11 mouse cellular contexts compared by ENCODE assay signal in the genomic region with DNA sequence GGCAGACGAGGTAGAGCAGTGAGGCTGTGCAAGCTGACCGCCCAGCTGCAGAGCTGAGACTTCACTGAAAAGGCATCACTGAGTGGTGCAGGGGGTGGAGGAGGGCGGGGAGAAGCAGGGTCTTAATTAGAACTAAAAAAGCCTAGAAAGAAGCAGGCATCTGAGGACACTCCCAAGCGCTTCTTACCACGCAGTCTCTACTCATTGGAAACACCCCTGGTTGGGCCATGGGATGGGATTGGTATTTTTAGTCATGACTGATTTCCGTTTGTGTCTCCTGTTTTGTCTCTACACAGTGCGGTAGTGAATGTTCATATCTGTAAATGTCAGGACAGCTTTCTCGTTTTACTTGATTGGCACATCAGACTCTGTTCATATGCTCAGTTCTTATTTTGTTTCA. TPM values are rescaled to one million over a fixed set of nuclear protein-coding genes. Genes with fewer than 3 reads are reported as not detected.
A peak's percentile ranks its signal among the peaks of the same experiment; 100 is the strongest.
DNase-seq lines count a peak whose midpoint lies in the region; ATAC-seq and TF ChIP-seq lines count a peak whose summit lies in the region.
"Had no signal": no experiment of that assay in that cellular context is flagged by ENCODE, and none has a peak within 500 bp of the region (broad histone marks: within the 10 kb centered on the region; RNA-seq: fewer than 3 reads in every experiment).

No protein-coding gene starts in this region.

- H3K4me3 ChIP-seq in heart, embryonic 16.5 days (ENCODE audit: low read length): no peak overlapping the region
- no peak overlapping the region for H3K4me3 ChIP-seq in midbrain, embryonic 10.5 days
- H3K4me3 ChIP-seq in midbrain, embryonic 15.5 days: no peak overlapping the region
- no peak overlapping the region for H3K4me3 ChIP-seq in forebrain, embryonic 16.5 days (replicated peaks; ENCODE audit: low read length)
- H3K4me3 ChIP-seq in cerebellum, adult 2 months (replicated peaks; ENCODE audit: insufficient read depth, low read depth, low read length): no peak overlapping the region

- peaks cover 21% of the 10 kb centered on the region for H3K4me1 ChIP-seq in heart, embryonic 16.5 days (ENCODE audit: control insufficient read depth, insufficient read depth, low read length)
- peaks cover 54% of the 10 kb centered on the region for H3K4me1 ChIP-seq in midbrain, embryonic 10.5 days
- H3K4me1 ChIP-seq in midbrain, embryonic 15.5 days: peaks cover 31% of the 10 kb centered on the region
- H3K4me1 ChIP-seq in forebrain, embryonic 16.5 days (replicated peaks; ENCODE audit: control insufficient read depth, insufficient read depth, low read length): peaks cover 38% of the 10 kb centered on the region
- H3K4me1 ChIP-seq in cerebellum, adult 2 months (ENCODE audit: control insufficient read depth, insufficient read depth, low read length): peaks cover 6% of the 10 kb centered on the region

- no peak for DNase-seq in heart, postnatal 25 days (ENCODE audit: low spot score)
- DNase-seq in midbrain, embryonic 10.5 days (ENCODE audit: low spot score): no peak
- peak; percentile 34 for DNase-seq in right cerebral cortex, postnatal 25 days
- DNase-seq in urinary bladder, postnatal 10 days (ENCODE audit: low spot score): no peak
- DNase-seq in cerebellum, adult 2 months: no peak

- H3K36me3 ChIP-seq in heart, embryonic 16.5 days (ENCODE audit: control insufficient read depth, insufficient read depth): no peaks in the 10 kb centered on the region
- H3K36me3 ChIP-seq in midbrain, embryonic 10.5 days: peaks cover 10% of the 10 kb centered on the region
- H3K36me3 ChIP-seq in midbrain, embryonic 15.5 days (replicated peaks): no peaks in the 10 kb centered on the region
- H3K36me3 ChIP-seq in forebrain, embryonic 16.5 days (ENCODE audit: control insufficient read depth, insufficient read depth): 0 out of 2 replicates have a peak, but pooled peaks cover 2% of the 10 kb centered on the region

- peak; percentile 42; the same call in 1 of the 2 replicates for ATAC-seq in heart, embryonic 16.5 days (replicated peaks; ENCODE audit: extremely low read depth, insufficient read depth, low FRiP score)
- ATAC-seq in midbrain, embryonic 15.5 days (replicated peaks): no peak
- peak; percentile 27; the same call in 1 of the 2 replicates for ATAC-seq in forebrain, embryonic 16.5 days
- ATAC-seq: hindbrain, embryonic 16.5 days had no signal

- intact Hi-C loops in heart, postnatal 25 days (cut with DNase I): no loop called here

- H3K27ac ChIP-seq in heart, embryonic 16.5 days (ENCODE audit: low read length): peak overlapping the region; percentile 38; the same call in 1 of the 2 replicates
- 0 out of 2 replicates have a peak overlapping the region, but pooled peaks have one; percentile 4 for H3K27ac ChIP-seq in midbrain, embryonic 10.5 days (replicated peaks)
- H3K27ac ChIP-seq in midbrain, embryonic 15.5 days: no peak overlapping the region
- H3K27ac ChIP-seq in forebrain, embryonic 16.5 days (ENCODE audit: low read length): no peak overlapping the region
- no peak overlapping the region for H3K27ac ChIP-seq in cerebellum, adult 2 months (ENCODE audit: insufficient read depth, low read length)
- H3K27ac ChIP-seq: kidney, postnatal 0 days; macrophage had no signal

- no peaks in the 10 kb centered on the region for H3K9me3 ChIP-seq in heart, embryonic 16.5 days (replicated peaks; ENCODE audit: control insufficient read depth, low read length)
- no peaks in the 10 kb centered on the region for H3K9me3 ChIP-seq in midbrain, embryonic 10.5 days (replicated peaks)
- no peaks in the 10 kb centered on the region for H3K9me3 ChIP-seq in midbrain, embryonic 15.5 days
- no peaks in the 10 kb centered on the region for H3K9me3 ChIP-seq in forebrain, embryonic 16.5 days (ENCODE audit: control insufficient read depth, low read length)

- H3K27me3 ChIP-seq in heart, embryonic 16.5 days (ENCODE audit: control insufficient read depth, insufficient read depth, low read length): no peaks in the 10 kb centered on the region
- no peaks in the 10 kb centered on the region for H3K27me3 ChIP-seq in midbrain, embryonic 10.5 days (ENCODE audit: low read depth, poor library complexity, severe bottlenecking)
- H3K27me3 ChIP-seq in midbrain, embryonic 15.5 days (replicated peaks): no peaks in the 10 kb centered on the region
- no peaks in the 10 kb centered on the region for H3K27me3 ChIP-seq in forebrain, embryonic 16.5 days (replicated peaks; ENCODE audit: control insufficient read depth, insufficient read depth, low read length)
- no peaks in the 10 kb centered on the region for H3K27me3 ChIP-seq in cerebellum, adult 2 months (ENCODE audit: control insufficient read depth, insufficient read depth, low read length)

- 47% methylated on average over 8 of the region's 8 CpGs for WGBS in heart, embryonic 16.5 days
- WGBS in midbrain, embryonic 10.5 days: 64% methylated on average over 8 of the region's 8 CpGs
- 50% methylated on average over 8 of the region's 8 CpGs for WGBS in midbrain, embryonic 15.5 days
- 29% methylated on average over 8 of the region's 8 CpGs for WGBS in forebrain, embryonic 16.5 days
- 64% methylated on average over 8 of the region's 8 CpGs for WGBS in cerebellum, adult 2 months

- TF ChIP-seq CTCF in cerebellum, adult 2 months (IDR thresholded peaks at IDR 0.05; ENCODE audit: borderline replicate concordance, insufficient read depth, low read depth, low read length): no peak

- H3K4me2 ChIP-seq in heart, embryonic 16.5 days (ENCODE audit: low read depth, low read length): 0 out of 2 replicates have a peak overlapping the region, but pooled peaks have one; percentile 6
- no peak overlapping the region for H3K4me2 ChIP-seq in midbrain, embryonic 15.5 days
- no peak overlapping the region for H3K4me2 ChIP-seq in forebrain, embryonic 16.5 days (ENCODE audit: low read length)

- H3K9ac ChIP-seq in heart, embryonic 16.5 days (ENCODE audit: low read length): no peak overlapping the region; the same call in 1 of the 2 replicates
- no peak overlapping the region for H3K9ac ChIP-seq in midbrain, embryonic 15.5 days
- no peak overlapping the region for H3K9ac ChIP-seq in forebrain, embryonic 16.5 days (replicated peaks; ENCODE audit: low read depth, low read length)

- no peak for TF ChIP-seq POLR2A in cerebellum, adult 2 months (IDR thresholded peaks at IDR 0.05; ENCODE audit: borderline replicate concordance, insufficient read depth, low read length)

RNA-seq across cellular contexts. Expression of a gene that starts 46.8 kb away (rescaled TPM):
- 25.8 and 31.0 TPM in 2 replicates for polyA plus RNA-seq in heart, embryonic 16.5 days (2015; fragmentation: Nextera tagmentation; extraction: Ambion mirVana)
- total RNA-seq in heart, postnatal 25 days (2021): 10 to 100 TPM; 50.8 to 51.7 TPM
- polyA plus RNA-seq in midbrain, embryonic 10.5 days (2016; fragmentation: Nextera tagmentation; extraction: Ambion mirVana): 57.7 and 75.0 TPM in 2 replicates
- polyA plus RNA-seq in midbrain, embryonic 15.5 days (2015; fragmentation: Nextera tagmentation; extraction: Ambion mirVana): 291 and 297 TPM in 2 replicates
- 196 and 218 TPM in 2 replicates for polyA plus RNA-seq in forebrain, embryonic 16.5 days (2015; fragmentation: Nextera tagmentation; extraction: Ambion mirVana)
- 110 and 118 TPM in 2 replicates for polyA plus RNA-seq in cerebellum, adult 2 months (2012; rRNA removed)

Comparison
In these comparisons a context has a peak if more than half of its experiments do, and no peak if none do; other contexts are left out.
1. H3K27ac ChIP-seq: peak in heart, embryonic 16.5 days (single experiment) and midbrain, embryonic 10.5 days (single experiment); none in midbrain, embryonic 15.5 days (single experiment), forebrain, embryonic 16.5 days (single experiment) and cerebellum, adult 2 months (single experiment).